Mouse (Mus musculus) kidney, adult 2 months (tissue): Measurements from ENCODE around the gene Zdhhc16. TPM values are rescaled to one million over a fixed set of nuclear protein-coding genes. Genes with fewer than 3 reads are reported as not detected.

ENCODE experiments used
- DNase-seq: peaks from one replicate; pipeline ENCODE4 v3.0.0; 2021
- H3K27ac ChIP-seq: fragments of 200-500 bp; 2 replicates; pipeline ENCODE4 v1.5.1; 2012; ENCODE audit warnings: low read depth, low read length, control low read depth, inconsistent platforms; ENCODE audit not compliant: insufficient read depth
- H3K27me3 ChIP-seq: fragments of 200-500 bp; replicated peaks from 2 replicates; pipeline ENCODE4 v1.6.1; 2012; ENCODE audit warnings: mild to moderate bottlenecking, moderate library complexity, low read length, inconsistent platforms; ENCODE audit not compliant: control insufficient read depth, insufficient read depth
- H3K36me3 ChIP-seq: fragments of 200-500 bp; 2 replicates; pipeline ENCODE4 v1.6.1; 2012; ENCODE audit warnings: mild to moderate bottlenecking, moderate library complexity, low read length, inconsistent platforms; ENCODE audit not compliant: control insufficient read depth, insufficient read depth
- H3K4me1 ChIP-seq: fragments of 200-500 bp; 2 replicates; pipeline ENCODE4 v1.6.1; 2011; ENCODE audit warnings: low read length; ENCODE audit not compliant: control insufficient read depth, insufficient read depth
- H3K4me3 ChIP-seq: fragments of 200-500 bp; 2 replicates; pipeline ENCODE4 v1.5.1; 2011; ENCODE audit warnings: mild to moderate bottlenecking, low read depth, low read length, control low read depth; ENCODE audit not compliant: insufficient read depth
- CTCF ChIP-seq: fragments of 200-500 bp; conservative IDR thresholded peaks from 2 replicates; pipeline ENCODE4 v1.5.1; 2011; ENCODE audit warnings: low read depth, mild to moderate bottlenecking, control low read depth, low read length, moderate library complexity, mixed read lengths; ENCODE audit not compliant: insufficient read depth, insufficient read length
- POLR2A ChIP-seq: fragments of 200-500 bp; IDR thresholded peaks from one replicate; pipeline ENCODE4 v1.6.1; 2011; ENCODE audit warnings: low read depth, low read length, control low read depth
- WGBS: fragments of 180-500 bp; shearing (Covaris S2); methylation state at CpG from one replicate; pipeline ENCODE4 v1.1.7; 2018; 5-methylcytosine and 5-hydroxymethylcytosine counted together
- polyA plus RNA-seq: library from polyadenylated mRNA; depleted of rRNA; stranded (reverse); fragments of >200 nt; gene quantifications from 2 replicates; pipeline ENCODE4 v1.2.3, GENCODE M21; 2012

Gene Zdhhc16
- polyA plus RNA-seq, 1 experiment, result 74.2 TPM

GRCm38 (mm10) chr19:41938539-41938938 is 5.3 kb downstream of the Zdhhc16 start:
- no peak for DNase-seq
- H3K27me3 ChIP-seq, result no peaks in the 10 kb centered on the region
- no peaks in the 10 kb centered on the region; the same call in 1 of the 2 replicates for H3K36me3 ChIP-seq
- 85% methylated on average over 5 of the region's 5 CpGs for WGBS
- H3K4me1 ChIP-seq, result peaks cover 4% of the 10 kb centered on the region; the same call in 1 of the 2 replicates
- TF ChIP-seq CTCF (no peak), POLR2A (no peak)
- no peak overlapping the region for H3K27ac ChIP-seq
- no peak overlapping the region for H3K4me3 ChIP-seq

GRCm38 (mm10) chr19:41943841-41944240 is 10.6 kb downstream of the Zdhhc16 start:
- peaks cover 7% of the 10 kb centered on the region for H3K36me3 ChIP-seq

GRCm38 (mm10) chr19:41952287-41952686 is 19.0 kb downstream of the Zdhhc16 start:
- Histone ChIP-seq H3K27ac (no peak overlapping the region), H3K36me3 (peaks cover 11% of the 10 kb centered on the region), H3K4me3 (no peak overlapping the region), H3K27me3 (no peaks in the 10 kb centered on the region), H3K4me1 (no peaks in the 10 kb centered on the region)
- WGBS, result 64% methylated on average over 4 of the region's 4 CpGs
- no peak for TF ChIP-seq POLR2A
- TF ChIP-seq CTCF, result no peak; the same call in 1 of the 2 replicates
- peak; percentile 30 for DNase-seq

More at GRCm38 (mm10) chr19:41943841-41944240, 10.6 kb downstream of the Zdhhc16 start:
- no peak for TF ChIP-seq CTCF
- TF ChIP-seq POLR2A, result no peak
- Histone ChIP-seq H3K4me3 (no peak overlapping the region), H3K27me3 (no peaks in the 10 kb centered on the region), H3K27ac (no peak overlapping the region), H3K4me1 (no peaks in the 10 kb centered on the region)
- DNase-seq, result no peak
- WGBS, result 85% methylated on average over 7 of the region's 7 CpGs

GRCm38 (mm10) chr19:41953574-41953973 is 20.3 kb downstream of the Zdhhc16 start:
- H3K4me3 ChIP-seq, result no peak overlapping the region
- 84% methylated on average over 3 of the region's 3 CpGs for WGBS
- peaks cover 11% of the 10 kb centered on the region for H3K36me3 ChIP-seq

GRCm38 (mm10) chr19:41969618-41970017 is 36.3 kb downstream of the Zdhhc16 start:
- 0 out of 2 replicates have a peak, but pooled peaks cover 4% of the 10 kb centered on the region for H3K36me3 ChIP-seq
- peaks cover 8% of the 10 kb centered on the region; the same call in 1 of the 2 replicates for H3K4me1 ChIP-seq
- H3K27ac ChIP-seq, result no peak overlapping the region
- no peak overlapping the region for H3K4me3 ChIP-seq
- WGBS, result 85% methylated on average over 7 of the region's 7 CpGs
- DNase-seq, result no peak
- TF ChIP-seq CTCF (no peak), POLR2A (no peak)
- no peaks in the 10 kb centered on the region for H3K27me3 ChIP-seq

More at GRCm38 (mm10) chr19:41953574-41953973, 20.3 kb downstream of the Zdhhc16 start:
- no peaks in the 10 kb centered on the region for H3K27me3 ChIP-seq
- no peak for TF ChIP-seq CTCF
- no peak for TF ChIP-seq POLR2A
- H3K27ac ChIP-seq, result no peak overlapping the region
- no peaks in the 10 kb centered on the region for H3K4me1 ChIP-seq
- DNase-seq, result no peak

GRCm38 (mm10) chr19:41973891-41974794 is 40.9 kb downstream of the Zdhhc16 start:
- H3K4me3 ChIP-seq, result no peak overlapping the region
- TF ChIP-seq POLR2A (no peak), CTCF (no peak)
- H3K27me3 ChIP-seq, result no peaks in the 10 kb centered on the region
- peaks cover 5% of the 10 kb centered on the region; the same call in 1 of the 2 replicates for H3K4me1 ChIP-seq
- DNase-seq, result peak; percentile 43
- 49% methylated on average over 13 of the region's 13 CpGs for WGBS
- H3K36me3 ChIP-seq, result no peaks in the 10 kb centered on the region
- peak overlapping the region; percentile 56 for H3K27ac ChIP-seq

- TF ChIP-seq POLR2A, result no peak
- no peak for TF ChIP-seq CTCF
- Histone ChIP-seq H3K36me3 (no peaks in the 10 kb centered on the region), H3K27me3 (no peaks in the 10 kb centered on the region), H3K4me3 (peak overlapping the region; percentile 89), H3K27ac (peak overlapping the region; percentile 81), H3K4me1 (peaks cover 7% of the 10 kb centered on the region; the same call in 1 of the 2 replicates)
- WGBS, result under 1% methylated on average over 16 of the region's 16 CpGs
- DNase-seq, result peak; percentile 74
These were observed 47.1 kb downstream of the Zdhhc16 start for GRCm38 (mm10) chr19:41980422-41980818.
